Mouse (Mus musculus): Measurements from ENCODE around the gene Ces2b. TPM values are rescaled to one million over a fixed set of nuclear protein-coding genes. Genes with fewer than 3 reads are reported as not detected.
"Not testable (repeated sequence)": the region's sequence is repeated elsewhere in the genome, so short reads cannot be mapped to it uniquely, and the experiment has no call there.

The Ces2b gene
- total and polyA plus RNA-seq, 3 experiments = not detected

GRCm38 (mm10) chr8:104841360-104842078 is 10.1 kb downstream of the Ces2b start:
- no peaks in the 10 kb centered on the region for H3K27me3 ChIP-seq (replicated peaks)
- dilution Hi-C loops (cut with MboI; ENCODE audit: extremely low pct_ligation_motif_present, extremely low pct_unique_long_range_greater_than_20kb, low sequenced_read_pairs) = no loop called here
- H3K4me3 ChIP-seq (replicated peaks in 1 of 3; ENCODE audit: low read depth in 2 of 3, low read length in 2 of 3, poor library complexity in 1 of 3) = no peak overlapping the region
- no peaks in the 10 kb centered on the region for H3K9me3 ChIP-seq (replicated peaks; ENCODE audit: low read length)
- no peak overlapping the region for H3K4me2 ChIP-seq (ENCODE audit: insufficient read depth, low read depth, poor library complexity, severe bottlenecking)
- no peak for DNase-seq (ENCODE audit: extremely low read depth)
- H3K9ac ChIP-seq (ENCODE audit: insufficient read depth, low read depth) = no peak overlapping the region
- H3K79me2 ChIP-seq (replicated peaks; ENCODE audit: control insufficient read depth, extremely low read depth, insufficient read depth, poor library complexity, severe bottlenecking) = no peaks in the 10 kb centered on the region
- no peaks in the 10 kb centered on the region for H3K36me3 ChIP-seq (replicated peaks in 1 of 2; ENCODE audit: control insufficient read depth in 1 of 2, insufficient read depth in 1 of 2, low read length in 1 of 2)
- peaks cover 0 to 3% of the 10 kb centered on the region in 2 experiments; a peak in 2 of 4 replicates for H3K4me1 ChIP-seq (ENCODE audit: control insufficient read depth in 1 of 2, insufficient read depth in 2 of 2)
- in situ Hi-C loops (cut with MboI; ENCODE audit: low pct_ligation_motif_present, low pct_unique_long_range_greater_than_20kb, low sequenced_read_pairs) = no loop called here
- H3K27ac ChIP-seq (ENCODE audit: insufficient read depth, low read depth) = no peak overlapping the region
- no peak for TF ChIP-seq MYC (IDR thresholded peaks at IDR 0.05; ENCODE audit: low read depth, low read length)
- TF ChIP-seq NELFE (IDR thresholded peaks at IDR 0.05; ENCODE audit: low read depth, low read length) = no peak
- no peak for TF ChIP-seq ZMIZ1 (IDR thresholded peaks at IDR 0.05; ENCODE audit: low read depth, low read length)
- TF ChIP-seq NRF1 (IDR thresholded peaks at IDR 0.05; ENCODE audit: low read depth, low read length) = no peak

- peaks cover 0 to 7% of the 10 kb centered on the region in 2 experiments for H3K36me3 ChIP-seq (replicated peaks in 1 of 2; ENCODE audit: control insufficient read depth in 1 of 2, insufficient read depth in 1 of 2, low read length in 1 of 2)
- no peak within 1 kb of the TSS for H3K9ac ChIP-seq (ENCODE audit: insufficient read depth, low read depth)
- TF ChIP-seq POLR2A (IDR thresholded peaks at IDR 0.05; ENCODE audit: low read depth, low read length) (no peak), TCF12 (IDR thresholded peaks at IDR 0.05; ENCODE audit: low read depth, low read length) (peak; percentile 28; the same call in 1 of the 2 replicates), EP300 (IDR thresholded peaks at IDR 0.05; ENCODE audit: low read length) (0 out of 2 replicates have a peak, but pooled peaks have one; percentile 9), TBP (conservative IDR thresholded peaks at IDR 0.05; ENCODE audit: low read depth, low read length) (peak; percentile 79)
- no peaks in the 10 kb centered on the region for H3K27me3 ChIP-seq (replicated peaks)
- peak within 1 kb of the TSS in 1 of 3 experiments; percentile 50 for H3K4me3 ChIP-seq (replicated peaks in 1 of 3; ENCODE audit: low read depth in 2 of 3, low read length in 2 of 3, poor library complexity in 1 of 3)
- dilution Hi-C loops (cut with MboI; ENCODE audit: extremely low pct_ligation_motif_present, extremely low pct_unique_long_range_greater_than_20kb, low sequenced_read_pairs) = no loop called here
- peak; percentile 72 for DNase-seq (ENCODE audit: extremely low read depth)
- H3K27ac ChIP-seq (ENCODE audit: insufficient read depth, low read depth) = no peak within 1 kb of the TSS
- in situ Hi-C loops (cut with MboI; ENCODE audit: low pct_ligation_motif_present, low pct_unique_long_range_greater_than_20kb, low sequenced_read_pairs) = no loop called here
- no peaks in the 10 kb centered on the region for H3K9me3 ChIP-seq (replicated peaks; ENCODE audit: low read length)
- peaks cover 0 to 34% of the 10 kb centered on the region in 2 experiments; a peak in 2 of 4 replicates for H3K4me1 ChIP-seq (ENCODE audit: control insufficient read depth in 1 of 2, insufficient read depth in 2 of 2)
- H3K4me2 ChIP-seq (ENCODE audit: insufficient read depth, low read depth, poor library complexity, severe bottlenecking) = no peak within 1 kb of the TSS
- no peaks in the 10 kb centered on the region for H3K79me2 ChIP-seq (replicated peaks; ENCODE audit: control insufficient read depth, extremely low read depth, insufficient read depth, poor library complexity, severe bottlenecking)
These were observed 15.5 kb downstream of the Ces2b start, which contains the start of gene Ces2c for GRCm38 (mm10) chr8:104846831-104847230. Gene Ces2c (plus strand): TSS chr8:104847068.

- no peaks in the 10 kb centered on the region for H3K79me2 ChIP-seq (replicated peaks; ENCODE audit: control insufficient read depth, extremely low read depth, insufficient read depth, poor library complexity, severe bottlenecking)
- no peak for DNase-seq (ENCODE audit: extremely low read depth)
- H3K4me3 ChIP-seq (replicated peaks in 1 of 3; ENCODE audit: low read depth in 2 of 3, low read length in 2 of 3, poor library complexity in 1 of 3) = peak overlapping the region in 1 of 3 experiments; percentile 50
- H3K9ac ChIP-seq (ENCODE audit: insufficient read depth, low read depth) = no peak overlapping the region
- in situ Hi-C loops (cut with MboI; ENCODE audit: low pct_ligation_motif_present, low pct_unique_long_range_greater_than_20kb, low sequenced_read_pairs) = no loop called here
- peaks cover 0 to 34% of the 10 kb centered on the region in 2 experiments; a peak in 2 of 4 replicates for H3K4me1 ChIP-seq (ENCODE audit: control insufficient read depth in 1 of 2, insufficient read depth in 2 of 2)
- no peak for TF ChIP-seq SMC3 (IDR thresholded peaks at IDR 0.05; ENCODE audit: low read depth, low read length)
- no peak for TF ChIP-seq ETS1 (conservative IDR thresholded peaks at IDR 0.05; ENCODE audit: low read depth, low read length)
- TF ChIP-seq UBTF (IDR thresholded peaks at IDR 0.05; ENCODE audit: low read depth, low read length) = no peak
- TF ChIP-seq USF2 (conservative IDR thresholded peaks at IDR 0.05; ENCODE audit: low read depth, low read length) = no peak
- TF ChIP-seq POLR2A (IDR thresholded peaks at IDR 0.05; ENCODE audit: low read depth, low read length) = no peak
- no peak for TF ChIP-seq ZKSCAN1 (IDR thresholded peaks at IDR 0.05; ENCODE audit: borderline replicate concordance, low read depth, low read length)
- H3K36me3 ChIP-seq (replicated peaks in 1 of 2; ENCODE audit: control insufficient read depth in 1 of 2, insufficient read depth in 1 of 2, low read length in 1 of 2) = peaks cover 0 to 7% of the 10 kb centered on the region in 2 experiments
- no peaks in the 10 kb centered on the region for H3K9me3 ChIP-seq (replicated peaks; ENCODE audit: low read length)
- H3K4me2 ChIP-seq (ENCODE audit: insufficient read depth, low read depth, poor library complexity, severe bottlenecking) = no peak overlapping the region
- H3K27me3 ChIP-seq (replicated peaks) = no peaks in the 10 kb centered on the region
- no peak overlapping the region for H3K27ac ChIP-seq (ENCODE audit: insufficient read depth, low read depth)
- dilution Hi-C loops (cut with MboI; ENCODE audit: extremely low pct_ligation_motif_present, extremely low pct_unique_long_range_greater_than_20kb, low sequenced_read_pairs) = no loop called here
These were observed 16.5 kb downstream of the Ces2b start for GRCm38 (mm10) chr8:104847741-104848462.

- in situ Hi-C loops (cut with MboI; ENCODE audit: low pct_ligation_motif_present, low pct_unique_long_range_greater_than_20kb, low sequenced_read_pairs); H3K4me1 ChIP-seq (ENCODE audit: control insufficient read depth in 1 of 2, insufficient read depth in 2 of 2); H3K79me2 ChIP-seq (replicated peaks; ENCODE audit: control insufficient read depth, extremely low read depth, insufficient read depth, poor library complexity, severe bottlenecking); DNase-seq (ENCODE audit: extremely low read depth); dilution Hi-C loops (cut with MboI; ENCODE audit: extremely low pct_ligation_motif_present, extremely low pct_unique_long_range_greater_than_20kb, low sequenced_read_pairs); H3K9ac ChIP-seq (ENCODE audit: insufficient read depth, low read depth); H3K4me2 ChIP-seq (ENCODE audit: insufficient read depth, low read depth, poor library complexity, severe bottlenecking); H3K27me3 ChIP-seq (replicated peaks); H3K27ac ChIP-seq (ENCODE audit: insufficient read depth, low read depth); H3K4me3 ChIP-seq (replicated peaks in 1 of 3; ENCODE audit: low read depth in 2 of 3, low read length in 2 of 3, poor library complexity in 1 of 3); H3K36me3 ChIP-seq (replicated peaks in 1 of 2; ENCODE audit: control insufficient read depth in 1 of 2, insufficient read depth in 1 of 2, low read length in 1 of 2); H3K9me3 ChIP-seq (replicated peaks; ENCODE audit: low read length): not testable (repeated sequence)
These were observed 35.6 kb downstream of the Ces2b start for GRCm38 (mm10) chr8:104866844-104867531.
